Mouse (Mus musculus): ENCODE data around the gene Tmem135. TPM values are rescaled to one million over a fixed set of nuclear protein-coding genes. Genes with fewer than 3 reads are reported as not detected.

Tmem135 gene
- polyA plus RNA-seq (2012; rRNA removed) (12.4 and 18.8 TPM in 2 replicates), polyA plus RNA-seq (2014; fragmentation: Nextera tagmentation; extraction: Ambion mirVana) (18.6 and 21.7 TPM in 2 replicates)

GRCm38 (mm10) chr7:89404081-89404733 lies at the start of gene Tmem135, which contains the start of gene Fzd4:
TSS of gene Tmem135 (minus strand) at chr7:89404222.
TSS of gene Fzd4 (plus strand) at chr7:89404355.
- Histone ChIP-seq H3K27me3 (ENCODE audit: control insufficient read depth, insufficient read depth, low read length) (no peaks in the 10 kb centered on the region), H3K4me2 (replicated peaks; ENCODE audit: low read depth, low read length, severe bottlenecking) (peak within 1 kb of the TSS; percentile 89), H3K9ac (ENCODE audit: low read depth, low read length, severe bottlenecking) (peak within 1 kb of the TSS; percentile 86), H3K4me3 (replicated peaks; ENCODE audit: low read length) (peak within 1 kb of the TSS; percentile 72), H3K36me3 (ENCODE audit: control insufficient read depth, insufficient read depth, low read length) (peaks cover 19% of the 10 kb centered on the region), H3K9me3 (ENCODE audit: control insufficient read depth, low read length) (no peaks in the 10 kb centered on the region), H3K27ac (replicated peaks; ENCODE audit: low read depth, low read length) (peak within 1 kb of the TSS; percentile 76), H3K4me1 (ENCODE audit: control insufficient read depth, insufficient read depth, low read length) (peaks cover 12% of the 10 kb centered on the region)
- peak; percentile 96 for ATAC-seq (ENCODE audit: low FRiP score, low read depth)
- DNase-seq (ENCODE audit: low spot score) = peak; percentile 99
- 3% methylated on average over 40 of the region's 62 CpGs for WGBS
- TF ChIP-seq POLR2A (IDR thresholded peaks at IDR 0.05; ENCODE audit: borderline replicate concordance, extremely low read depth, insufficient read depth, insufficient read length) = peak; percentile 49; the same call in 1 of the 2 replicates

- 65% methylated on average over 2 of the region's 2 CpGs for WGBS
- no peak overlapping the region for H3K4me2 ChIP-seq (replicated peaks; ENCODE audit: low read depth, low read length, severe bottlenecking)
- no peaks in the 10 kb centered on the region for H3K4me1 ChIP-seq (ENCODE audit: control insufficient read depth, insufficient read depth, low read length)
- DNase-seq (ENCODE audit: low spot score) = no peak
- no peak overlapping the region for H3K27ac ChIP-seq (replicated peaks; ENCODE audit: low read depth, low read length)
- TF ChIP-seq POLR2A (IDR thresholded peaks at IDR 0.05; ENCODE audit: borderline replicate concordance, extremely low read depth, insufficient read depth, insufficient read length) = no peak
- no peak for ATAC-seq (ENCODE audit: low FRiP score, low read depth)
- no peaks in the 10 kb centered on the region for H3K9me3 ChIP-seq (ENCODE audit: control insufficient read depth, low read length)
- H3K27me3 ChIP-seq (ENCODE audit: control insufficient read depth, insufficient read depth, low read length) = no peaks in the 10 kb centered on the region
- no peak overlapping the region for H3K9ac ChIP-seq (ENCODE audit: low read depth, low read length, severe bottlenecking)
- H3K4me3 ChIP-seq (replicated peaks; ENCODE audit: low read length) = no peak overlapping the region
- no peaks in the 10 kb centered on the region for H3K36me3 ChIP-seq (ENCODE audit: control insufficient read depth, insufficient read depth, low read length)
Observed at GRCm38 (mm10) chr7:89450312-89450711, 46.3 kb upstream of the Tmem135 start.

GRCm38 (mm10) chr7:89445137-89445536 lies 41.1 kb upstream of the Tmem135 start:
- no peaks in the 10 kb centered on the region for H3K27me3 ChIP-seq (ENCODE audit: control insufficient read depth, insufficient read depth, low read length)
- no peaks in the 10 kb centered on the region for H3K9me3 ChIP-seq (ENCODE audit: control insufficient read depth, low read length)
- H3K4me3 ChIP-seq (replicated peaks; ENCODE audit: low read length) = no peak overlapping the region
- no peaks in the 10 kb centered on the region for H3K36me3 ChIP-seq (ENCODE audit: control insufficient read depth, insufficient read depth, low read length)
- H3K9ac ChIP-seq (ENCODE audit: low read depth, low read length, severe bottlenecking) = no peak overlapping the region
- no peak for ATAC-seq (ENCODE audit: low FRiP score, low read depth)
- WGBS = 94% methylated on average over 4 of the region's 4 CpGs
- TF ChIP-seq POLR2A (IDR thresholded peaks at IDR 0.05; ENCODE audit: borderline replicate concordance, extremely low read depth, insufficient read depth, insufficient read length) = no peak
- no peak overlapping the region for H3K27ac ChIP-seq (replicated peaks; ENCODE audit: low read depth, low read length)
- no peak overlapping the region for H3K4me2 ChIP-seq (replicated peaks; ENCODE audit: low read depth, low read length, severe bottlenecking)
- no peaks in the 10 kb centered on the region for H3K4me1 ChIP-seq (ENCODE audit: control insufficient read depth, insufficient read depth, low read length)
- no peak for DNase-seq (ENCODE audit: low spot score)

- Histone ChIP-seq H3K27ac (replicated peaks; ENCODE audit: low read depth, low read length) (no peak overlapping the region), H3K27me3 (ENCODE audit: control insufficient read depth, insufficient read depth, low read length) (no peaks in the 10 kb centered on the region), H3K36me3 (ENCODE audit: control insufficient read depth, insufficient read depth, low read length) (no peaks in the 10 kb centered on the region), H3K4me3 (replicated peaks; ENCODE audit: low read length) (no peak overlapping the region), H3K9ac (ENCODE audit: low read depth, low read length, severe bottlenecking) (no peak overlapping the region), H3K4me1 (ENCODE audit: control insufficient read depth, insufficient read depth, low read length) (no peaks in the 10 kb centered on the region; the same call in 1 of the 2 replicates), H3K9me3 (ENCODE audit: control insufficient read depth, low read length) (no peaks in the 10 kb centered on the region), H3K4me2 (replicated peaks; ENCODE audit: low read depth, low read length, severe bottlenecking) (no peak overlapping the region)
- 0 out of 2 replicates have a peak, but pooled peaks have one; percentile 39 for ATAC-seq (ENCODE audit: low FRiP score, low read depth)
- TF ChIP-seq POLR2A (IDR thresholded peaks at IDR 0.05; ENCODE audit: borderline replicate concordance, extremely low read depth, insufficient read depth, insufficient read length) = no peak
- 68% methylated on average over 4 of the region's 4 CpGs for WGBS
- DNase-seq (ENCODE audit: low spot score) = peak; percentile 47
Observed at GRCm38 (mm10) chr7:89442242-89442641, 38.2 kb upstream of the Tmem135 start.

- no peak overlapping the region for H3K4me2 ChIP-seq (replicated peaks; ENCODE audit: low read depth, low read length, severe bottlenecking)
- no peaks in the 10 kb centered on the region; the same call in 1 of the 2 replicates for H3K4me1 ChIP-seq (ENCODE audit: control insufficient read depth, insufficient read depth, low read length)
- WGBS = 61% methylated on average over 7 of the region's 7 CpGs
- no peak for TF ChIP-seq POLR2A (IDR thresholded peaks at IDR 0.05; ENCODE audit: borderline replicate concordance, extremely low read depth, insufficient read depth, insufficient read length)
- no peak for ATAC-seq (ENCODE audit: low FRiP score, low read depth)
- H3K27me3 ChIP-seq (ENCODE audit: control insufficient read depth, insufficient read depth, low read length) = no peaks in the 10 kb centered on the region
- no peak for DNase-seq (ENCODE audit: low spot score)
- no peak overlapping the region for H3K27ac ChIP-seq (replicated peaks; ENCODE audit: low read depth, low read length)
- no peak overlapping the region for H3K4me3 ChIP-seq (replicated peaks; ENCODE audit: low read length)
- H3K36me3 ChIP-seq (ENCODE audit: control insufficient read depth, insufficient read depth, low read length) = no peaks in the 10 kb centered on the region
- H3K9me3 ChIP-seq (ENCODE audit: control insufficient read depth, low read length) = no peaks in the 10 kb centered on the region
- no peak overlapping the region for H3K9ac ChIP-seq (ENCODE audit: low read depth, low read length, severe bottlenecking)
Observed at GRCm38 (mm10) chr7:89441291-89441690, 37.3 kb upstream of the Tmem135 start.
